Mouse (Mus musculus): Measurements from ENCODE around the gene Lrrfip1. TPM values are rescaled to one million over a fixed set of nuclear protein-coding genes. Genes with fewer than 3 reads are reported as not detected.

Lrrfip1 gene
- polyA plus RNA-seq, 1 experiment from 2014 or later = 85.4 TPM

DNA sequence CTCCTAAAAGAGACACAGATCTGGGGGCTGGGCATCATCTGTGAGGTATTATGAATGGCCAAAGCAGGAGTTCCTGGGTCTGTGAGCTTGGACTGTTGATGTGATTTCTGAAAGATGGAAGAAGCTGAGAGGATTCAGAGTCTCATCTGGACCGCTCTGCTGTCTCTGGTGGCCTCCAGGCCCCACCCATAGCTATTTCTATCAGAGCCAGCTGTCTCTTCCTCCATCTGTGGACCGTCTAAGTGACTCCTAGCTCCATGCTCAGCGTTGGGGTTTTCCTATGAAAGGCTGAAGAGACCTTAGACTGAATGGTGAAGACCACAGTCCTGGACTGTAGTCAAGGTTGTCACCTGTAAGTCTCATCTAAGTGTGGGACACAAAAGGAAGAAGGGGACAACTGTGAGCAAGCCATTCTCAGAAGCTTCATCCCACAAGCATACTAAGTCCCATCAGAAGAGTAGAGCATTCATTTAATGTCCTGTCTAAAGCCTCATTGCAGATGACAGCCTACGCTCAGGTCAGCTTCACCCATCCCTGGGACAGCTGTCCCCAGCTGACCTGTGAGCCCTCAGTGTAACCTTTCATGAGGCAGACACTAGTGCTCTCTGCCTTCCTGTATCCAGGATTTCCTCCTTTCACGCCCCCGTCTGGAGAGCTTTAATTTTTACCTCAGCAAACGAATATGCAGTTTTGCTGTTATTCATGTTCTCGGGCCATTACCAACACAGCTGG, 5.2 kb downstream of the Lrrfip1 start:
- no peak for ATAC-seq (ENCODE audit: insufficient read depth, low FRiP score)

DNA sequence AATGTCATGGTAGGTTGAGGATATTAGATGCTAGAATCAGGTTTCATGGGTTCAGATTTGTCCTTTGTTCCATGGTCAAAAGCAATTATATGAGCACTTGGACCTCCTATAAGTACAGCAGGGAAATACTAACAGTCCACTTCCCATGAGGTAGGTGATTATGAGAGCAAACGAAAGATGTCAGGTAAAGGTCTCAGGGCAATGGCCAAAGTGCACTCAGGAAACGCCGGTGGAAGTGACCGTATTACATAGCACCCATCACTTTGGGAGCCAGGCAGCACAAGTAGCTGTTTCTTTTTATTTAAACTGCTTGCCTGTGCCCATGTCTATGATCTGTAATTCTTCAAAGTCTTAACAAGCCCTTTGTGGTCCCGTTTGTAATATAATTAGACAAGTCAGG, 7.5 kb downstream of the Lrrfip1 start:
- 48% methylated on average over 5 of the region's 5 CpGs for WGBS
- ATAC-seq (ENCODE audit: insufficient read depth, low FRiP score) = no peak
- Histone ChIP-seq H3K9me3 (replicated peaks; ENCODE audit: control insufficient read depth, low read length) (no peaks in the 10 kb centered on the region), H3K4me1 (ENCODE audit: control insufficient read depth, insufficient read depth, low read length) (peaks cover 20% of the 10 kb centered on the region), H3K4me3 (replicated peaks; ENCODE audit: low read length) (no peak overlapping the region), H3K9ac (ENCODE audit: low read length) (no peak overlapping the region), H3K36me3 (ENCODE audit: control insufficient read depth, insufficient read depth, low read length) (no peaks in the 10 kb centered on the region), H3K27me3 (ENCODE audit: control insufficient read depth, insufficient read depth, low read length) (no peaks in the 10 kb centered on the region), H3K27ac (ENCODE audit: low read length) (no peak overlapping the region), H3K4me2 (ENCODE audit: low read depth, low read length) (no peak overlapping the region)

More for the DNA sequence above, 5.2 kb downstream of the Lrrfip1 start:
- 79% methylated on average over 8 of the region's 8 CpGs for WGBS
- no peak overlapping the region for H3K4me3 ChIP-seq (replicated peaks; ENCODE audit: low read length)
- no peaks in the 10 kb centered on the region for H3K36me3 ChIP-seq (ENCODE audit: control insufficient read depth, insufficient read depth, low read length)
- H3K4me2 ChIP-seq (ENCODE audit: low read depth, low read length) = no peak overlapping the region
- H3K9ac ChIP-seq (ENCODE audit: low read length) = no peak overlapping the region
- H3K27ac ChIP-seq (ENCODE audit: low read length) = no peak overlapping the region
- H3K4me1 ChIP-seq (ENCODE audit: control insufficient read depth, insufficient read depth, low read length) = peaks cover 24% of the 10 kb centered on the region
- no peaks in the 10 kb centered on the region for H3K27me3 ChIP-seq (ENCODE audit: control insufficient read depth, insufficient read depth, low read length)
- no peaks in the 10 kb centered on the region for H3K9me3 ChIP-seq (replicated peaks; ENCODE audit: control insufficient read depth, low read length)

DNA sequence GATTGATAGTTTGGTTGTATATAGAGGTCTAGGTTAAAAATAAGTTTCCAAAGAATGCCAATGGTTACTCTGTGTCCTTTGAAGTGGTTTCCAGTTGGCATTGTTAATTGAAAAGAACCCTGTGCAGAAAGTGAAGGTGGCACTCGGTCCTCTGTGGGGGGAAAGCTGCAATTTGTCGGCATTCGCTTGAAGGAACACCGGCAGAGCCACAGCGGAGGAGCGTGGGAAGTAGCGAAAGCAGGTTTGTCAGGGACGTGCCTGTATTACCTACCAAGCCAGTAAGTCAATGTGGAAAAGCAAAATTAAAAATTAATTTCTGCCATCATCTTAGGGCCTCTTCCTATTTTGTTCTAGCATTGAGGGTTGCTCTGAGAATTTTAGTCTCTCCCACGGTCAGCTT, 8.2 kb downstream of the Lrrfip1 start:
- H3K4me2 ChIP-seq (ENCODE audit: low read depth, low read length) = no peak overlapping the region
- WGBS = 60% methylated on average over 9 of the region's 9 CpGs
- H3K4me3 ChIP-seq (replicated peaks; ENCODE audit: low read length) = no peak overlapping the region
- no peak overlapping the region for H3K9ac ChIP-seq (ENCODE audit: low read length)
- no peaks in the 10 kb centered on the region for H3K27me3 ChIP-seq (ENCODE audit: control insufficient read depth, insufficient read depth, low read length)
- H3K36me3 ChIP-seq (ENCODE audit: control insufficient read depth, insufficient read depth, low read length) = no peaks in the 10 kb centered on the region
- H3K4me1 ChIP-seq (ENCODE audit: control insufficient read depth, insufficient read depth, low read length) = peaks cover 20% of the 10 kb centered on the region
- H3K9me3 ChIP-seq (replicated peaks; ENCODE audit: control insufficient read depth, low read length) = no peaks in the 10 kb centered on the region
- no peak for ATAC-seq (ENCODE audit: insufficient read depth, low FRiP score)
- no peak overlapping the region for H3K27ac ChIP-seq (ENCODE audit: low read length)

DNA sequence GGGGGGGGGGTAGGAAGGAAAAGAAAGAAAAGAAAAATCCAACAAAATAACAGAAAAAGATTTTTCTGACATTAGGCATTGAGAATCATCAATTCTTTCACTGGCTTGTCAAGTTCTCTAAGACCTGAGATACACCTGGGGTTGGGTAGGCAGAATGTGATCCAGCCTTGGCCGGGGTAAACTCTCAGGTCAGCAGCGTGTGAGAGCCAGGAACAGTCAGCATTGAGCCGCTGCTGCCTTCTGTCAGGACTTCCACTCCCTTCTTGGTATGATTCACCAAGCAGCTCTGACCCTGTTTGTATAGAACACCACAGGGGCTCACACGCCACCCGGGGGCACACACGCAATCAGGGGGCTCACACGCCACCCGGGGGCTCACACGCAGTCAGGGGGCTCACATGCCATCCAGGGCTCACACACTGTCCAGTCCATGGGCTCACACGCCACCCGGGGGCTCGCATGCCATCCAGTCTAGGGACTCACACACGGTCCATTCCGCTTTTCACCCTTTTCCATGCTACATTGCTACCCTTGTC, 9.7 kb downstream of the Lrrfip1 start:
- H3K4me2 ChIP-seq (ENCODE audit: low read depth, low read length) = no peak overlapping the region
- H3K9me3 ChIP-seq (replicated peaks; ENCODE audit: control insufficient read depth, low read length) = no peaks in the 10 kb centered on the region
- peaks cover 31% of the 10 kb centered on the region for H3K4me1 ChIP-seq (ENCODE audit: control insufficient read depth, insufficient read depth, low read length)
- WGBS = 86% methylated on average over 14 of the region's 14 CpGs
- H3K9ac ChIP-seq (ENCODE audit: low read length) = no peak overlapping the region
- H3K27me3 ChIP-seq (ENCODE audit: control insufficient read depth, insufficient read depth, low read length) = no peaks in the 10 kb centered on the region
- ATAC-seq (ENCODE audit: insufficient read depth, low FRiP score) = no peak
- H3K36me3 ChIP-seq (ENCODE audit: control insufficient read depth, insufficient read depth, low read length) = no peaks in the 10 kb centered on the region
- no peak overlapping the region for H3K27ac ChIP-seq (ENCODE audit: low read length)
- no peak overlapping the region for H3K4me3 ChIP-seq (replicated peaks; ENCODE audit: low read length)

DNA sequence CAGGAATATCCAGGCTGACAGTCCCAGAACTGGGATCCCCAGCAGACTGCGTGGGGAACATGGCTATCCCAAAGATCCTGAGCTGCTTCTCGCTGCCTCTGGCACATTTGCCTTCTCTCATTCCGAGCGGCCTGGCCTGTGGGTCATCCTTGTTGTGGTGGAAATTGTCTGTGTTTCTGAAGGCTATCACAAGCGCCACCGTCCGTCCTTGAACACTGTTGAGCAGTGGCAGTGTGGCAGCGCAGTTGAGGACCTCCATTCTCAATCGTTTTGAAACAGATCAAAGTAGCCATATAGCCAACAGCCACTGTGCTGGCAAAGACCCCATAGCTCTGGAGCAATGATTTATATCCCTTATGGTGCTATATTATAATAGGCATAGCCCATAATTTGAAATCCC, 10.2 kb downstream of the Lrrfip1 start:
- H3K4me1 ChIP-seq (ENCODE audit: control insufficient read depth, insufficient read depth, low read length) = peaks cover 28% of the 10 kb centered on the region
- no peak overlapping the region for H3K4me2 ChIP-seq (ENCODE audit: low read depth, low read length)
- no peak for ATAC-seq (ENCODE audit: insufficient read depth, low FRiP score)
- H3K27ac ChIP-seq (ENCODE audit: low read length) = no peak overlapping the region
- H3K36me3 ChIP-seq (ENCODE audit: control insufficient read depth, insufficient read depth, low read length) = no peaks in the 10 kb centered on the region
- no peaks in the 10 kb centered on the region for H3K9me3 ChIP-seq (replicated peaks; ENCODE audit: control insufficient read depth, low read length)
- 86% methylated on average over 9 of the region's 9 CpGs for WGBS
- H3K9ac ChIP-seq (ENCODE audit: low read length) = no peak overlapping the region
- no peak overlapping the region for H3K4me3 ChIP-seq (replicated peaks; ENCODE audit: low read length)
- no peaks in the 10 kb centered on the region for H3K27me3 ChIP-seq (ENCODE audit: control insufficient read depth, insufficient read depth, low read length)

DNA sequence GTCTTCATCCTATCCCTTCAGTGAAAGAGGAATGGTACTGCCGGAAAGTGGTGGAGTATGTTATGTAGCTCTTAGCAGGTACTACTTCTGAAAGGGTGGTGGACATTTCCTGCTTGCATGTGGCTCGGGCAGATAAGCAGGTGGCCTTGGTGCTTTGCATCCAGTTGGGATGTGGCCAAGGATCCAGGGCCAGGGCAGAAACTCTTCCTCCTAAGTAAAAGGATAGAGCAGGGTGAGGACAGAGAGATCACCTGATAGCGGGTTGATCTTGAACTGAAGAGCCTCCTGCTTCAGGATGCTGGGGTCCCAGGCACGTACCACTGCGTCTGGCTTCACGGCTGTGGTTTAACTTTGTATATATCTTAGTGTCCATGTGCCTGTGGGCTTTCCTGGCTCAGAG, 10.7 kb downstream of the Lrrfip1 start:
- Histone ChIP-seq H3K36me3 (ENCODE audit: control insufficient read depth, insufficient read depth, low read length) (no peaks in the 10 kb centered on the region), H3K9ac (ENCODE audit: low read length) (no peak overlapping the region), H3K4me3 (replicated peaks; ENCODE audit: low read length) (no peak overlapping the region), H3K27me3 (ENCODE audit: control insufficient read depth, insufficient read depth, low read length) (no peaks in the 10 kb centered on the region), H3K9me3 (replicated peaks; ENCODE audit: control insufficient read depth, low read length) (no peaks in the 10 kb centered on the region), H3K4me1 (ENCODE audit: control insufficient read depth, insufficient read depth, low read length) (peaks cover 29% of the 10 kb centered on the region), H3K27ac (ENCODE audit: low read length) (no peak overlapping the region), H3K4me2 (ENCODE audit: low read depth, low read length) (no peak overlapping the region)
- WGBS = 82% methylated on average over 6 of the region's 6 CpGs
- no peak for ATAC-seq (ENCODE audit: insufficient read depth, low FRiP score)

DNA sequence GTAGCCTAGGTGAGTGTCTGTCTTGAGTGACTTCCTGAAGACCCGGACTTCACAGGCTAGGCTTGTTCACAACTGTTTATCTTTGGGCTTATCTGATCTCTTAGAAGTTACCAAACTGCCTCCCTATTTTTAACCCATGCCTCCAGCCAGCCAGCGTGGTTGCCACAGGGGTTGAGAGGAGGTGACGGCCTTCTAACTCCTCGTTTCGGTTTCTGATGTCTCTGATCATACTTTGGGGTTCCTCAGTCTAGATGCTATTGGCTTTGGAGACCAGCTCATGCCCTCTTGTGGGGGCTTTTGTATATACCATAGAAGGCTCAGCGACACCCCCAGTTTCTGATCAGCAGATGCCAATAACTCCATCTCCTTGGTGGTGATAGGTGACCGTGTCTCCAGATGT, 11.7 kb downstream of the Lrrfip1 start:
- Histone ChIP-seq H3K9ac (ENCODE audit: low read length) (no peak overlapping the region), H3K4me2 (ENCODE audit: low read depth, low read length) (no peak overlapping the region), H3K4me3 (replicated peaks; ENCODE audit: low read length) (no peak overlapping the region), H3K36me3 (ENCODE audit: control insufficient read depth, insufficient read depth, low read length) (no peaks in the 10 kb centered on the region), H3K9me3 (replicated peaks; ENCODE audit: control insufficient read depth, low read length) (no peaks in the 10 kb centered on the region), H3K4me1 (ENCODE audit: control insufficient read depth, insufficient read depth, low read length) (peaks cover 26% of the 10 kb centered on the region), H3K27me3 (ENCODE audit: control insufficient read depth, insufficient read depth, low read length) (no peaks in the 10 kb centered on the region), H3K27ac (ENCODE audit: low read length) (no peak overlapping the region)
- 70% methylated on average over 7 of the region's 7 CpGs for WGBS
- ATAC-seq (ENCODE audit: insufficient read depth, low FRiP score) = no peak

DNA sequence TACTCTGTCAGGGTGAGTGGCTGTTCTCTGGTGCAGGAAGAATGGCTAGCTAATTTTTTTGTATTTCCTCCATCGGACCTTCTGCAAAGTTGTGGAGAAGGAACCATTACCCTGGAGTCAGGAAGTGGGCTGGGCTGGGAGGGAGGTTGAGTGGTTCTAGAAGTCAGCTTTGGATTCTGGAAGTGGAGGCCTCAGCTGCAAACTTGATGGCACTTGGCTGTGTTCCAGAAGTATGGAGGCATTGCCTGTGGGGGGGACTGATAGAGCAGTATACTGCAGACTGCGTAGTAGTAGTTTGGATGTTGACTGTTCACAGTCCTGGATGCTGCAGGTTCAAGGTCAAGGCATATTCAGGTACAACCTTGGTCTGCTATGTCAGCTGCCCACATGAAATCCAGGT, 12.2 kb downstream of the Lrrfip1 start:
- Histone ChIP-seq H3K27me3 (ENCODE audit: control insufficient read depth, insufficient read depth, low read length) (no peaks in the 10 kb centered on the region), H3K4me1 (ENCODE audit: control insufficient read depth, insufficient read depth, low read length) (peaks cover 26% of the 10 kb centered on the region), H3K27ac (ENCODE audit: low read length) (no peak overlapping the region), H3K4me3 (replicated peaks; ENCODE audit: low read length) (no peak overlapping the region), H3K4me2 (ENCODE audit: low read depth, low read length) (no peak overlapping the region), H3K36me3 (ENCODE audit: control insufficient read depth, insufficient read depth, low read length) (no peaks in the 10 kb centered on the region), H3K9ac (ENCODE audit: low read length) (no peak overlapping the region), H3K9me3 (replicated peaks; ENCODE audit: control insufficient read depth, low read length) (no peaks in the 10 kb centered on the region)
- no peak for ATAC-seq (ENCODE audit: insufficient read depth, low FRiP score)
- 79% methylated on average over 2 of the region's 2 CpGs for WGBS

DNA sequence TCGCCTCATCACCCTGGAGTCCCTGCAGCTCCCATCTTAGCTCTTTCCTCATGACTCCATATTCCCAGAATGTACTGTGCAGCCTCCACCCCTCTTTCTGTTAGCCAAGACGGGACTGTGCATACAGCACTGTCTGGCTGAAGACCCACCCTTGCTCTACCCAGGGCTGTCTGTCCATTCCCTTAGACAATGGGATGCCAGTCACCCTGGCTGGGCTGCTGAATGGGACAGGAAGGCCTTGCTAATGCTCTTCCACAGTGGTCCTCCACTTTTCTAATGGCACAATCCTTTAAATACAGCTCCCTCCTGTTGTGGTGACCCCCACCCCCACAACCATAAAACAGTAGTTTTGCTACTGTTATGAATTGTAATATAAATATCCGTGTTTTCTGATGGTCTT, 12.8 kb downstream of the Lrrfip1 start:
- H3K27me3 ChIP-seq (ENCODE audit: control insufficient read depth, insufficient read depth, low read length) = no peaks in the 10 kb centered on the region
- H3K9me3 ChIP-seq (replicated peaks; ENCODE audit: control insufficient read depth, low read length) = no peaks in the 10 kb centered on the region
- no peak overlapping the region for H3K9ac ChIP-seq (ENCODE audit: low read length)
- no peaks in the 10 kb centered on the region for H3K36me3 ChIP-seq (ENCODE audit: control insufficient read depth, insufficient read depth, low read length)
- ATAC-seq (ENCODE audit: insufficient read depth, low FRiP score) = no peak
- H3K4me3 ChIP-seq (replicated peaks; ENCODE audit: low read length) = no peak overlapping the region
- H3K4me1 ChIP-seq (ENCODE audit: control insufficient read depth, insufficient read depth, low read length) = peaks cover 26% of the 10 kb centered on the region
- H3K4me2 ChIP-seq (ENCODE audit: low read depth, low read length) = no peak overlapping the region
- WGBS = 81% methylated on average over 3 of the region's 3 CpGs
- H3K27ac ChIP-seq (ENCODE audit: low read length) = no peak overlapping the region

All from stomach, embryonic 16.5 days (tissue).